Mouse (Mus musculus): ENCODE results near the gene Olfr1043. TPM values are rescaled to one million over a fixed set of nuclear protein-coding genes. Genes with fewer than 3 reads are reported as not detected.

Olfr1043 gene
- polyA plus RNA-seq, 1 experiment: not detected

Other genes with a start within 250 kb of the Olfr1043 start
- gene Olfr1026, start 246.0 kb downstream of the Olfr1043 start, polyA plus RNA-seq (2012; fragmentation: generic; extraction: Trizol): not detected
- gene Olfr1028, start 217.1 kb downstream of the Olfr1043 start, polyA plus RNA-seq (2012; fragmentation: generic; extraction: Trizol): not detected
- gene Olfr1029, start 193.6 kb downstream of the Olfr1043 start, polyA plus RNA-seq (2012; fragmentation: generic; extraction: Trizol): not detected
- not detected for gene Olfr1030, start 188.2 kb downstream of the Olfr1043 start, polyA plus RNA-seq (2012; fragmentation: generic; extraction: Trizol)
- gene Olfr1031, start 177.2 kb downstream of the Olfr1043 start, polyA plus RNA-seq (2012; fragmentation: generic; extraction: Trizol): not detected
- gene Olfr1032, start 162.0 kb downstream of the Olfr1043 start, polyA plus RNA-seq (2012; fragmentation: generic; extraction: Trizol): not detected
- not detected for gene Olfr1033, start 146.9 kb downstream of the Olfr1043 start, polyA plus RNA-seq (2012; fragmentation: generic; extraction: Trizol)
- not detected for gene Olfr1034, start 121.7 kb downstream of the Olfr1043 start, polyA plus RNA-seq (2012; fragmentation: generic; extraction: Trizol)
- gene Olfr1036, start 93.5 kb downstream of the Olfr1043 start, polyA plus RNA-seq (2012; fragmentation: generic; extraction: Trizol): not detected
- not detected for gene Olfr1037, start 80.1 kb downstream of the Olfr1043 start, polyA plus RNA-seq (2012; fragmentation: generic; extraction: Trizol)
- not detected for gene Olfr1039, start 31.6 kb downstream of the Olfr1043 start, polyA plus RNA-seq (2012; fragmentation: generic; extraction: Trizol)
- gene Olfr1040, start 20.8 kb downstream of the Olfr1043 start, polyA plus RNA-seq (2012; fragmentation: generic; extraction: Trizol): not detected
- not detected for gene Olfr1042, start 5.7 kb downstream of the Olfr1043 start, polyA plus RNA-seq (2012; fragmentation: generic; extraction: Trizol)
- not detected for gene Olfr1044, start 10.3 kb upstream of the Olfr1043 start, polyA plus RNA-seq (2012; fragmentation: generic; extraction: Trizol)
- gene Olfr52, start 18.2 kb upstream of the Olfr1043 start, polyA plus RNA-seq (2012; fragmentation: generic; extraction: Trizol): not detected
- gene Olfr1045, start 35.5 kb upstream of the Olfr1043 start, polyA plus RNA-seq (2012; fragmentation: generic; extraction: Trizol): not detected
- not detected for gene Olfr1046, start 51.8 kb upstream of the Olfr1043 start, polyA plus RNA-seq (2012; fragmentation: generic; extraction: Trizol)
- gene Olfr1047, start 63.9 kb upstream of the Olfr1043 start, polyA plus RNA-seq (2012; fragmentation: generic; extraction: Trizol): not detected
- gene Olfr1048, start 72.8 kb upstream of the Olfr1043 start, polyA plus RNA-seq (2012; fragmentation: generic; extraction: Trizol): not detected
- gene Olfr1049, start 90.8 kb upstream of the Olfr1043 start, polyA plus RNA-seq (2012; fragmentation: generic; extraction: Trizol): not detected
- not detected for gene Olfr1051, start 111.6 kb upstream of the Olfr1043 start, polyA plus RNA-seq (2012; fragmentation: generic; extraction: Trizol)
- not detected for gene Olfr1052, start 124.9 kb upstream of the Olfr1043 start, polyA plus RNA-seq (2012; fragmentation: generic; extraction: Trizol)
- gene Olfr1053, start 147.8 kb upstream of the Olfr1043 start, polyA plus RNA-seq (2012; fragmentation: generic; extraction: Trizol): not detected
- gene Olfr1054, start 167.9 kb upstream of the Olfr1043 start, polyA plus RNA-seq (2012; fragmentation: generic; extraction: Trizol): not detected
- gene Olfr1055, start 182.8 kb upstream of the Olfr1043 start, polyA plus RNA-seq (2012; fragmentation: generic; extraction: Trizol): not detected
- gene Olfr1056, start 194.9 kb upstream of the Olfr1043 start, polyA plus RNA-seq (2012; fragmentation: generic; extraction: Trizol): not detected
- gene Olfr1057, start 210.9 kb upstream of the Olfr1043 start, polyA plus RNA-seq (2012; fragmentation: generic; extraction: Trizol): not detected
- not detected for gene Olfr1058, start 221.0 kb upstream of the Olfr1043 start, polyA plus RNA-seq (2012; fragmentation: generic; extraction: Trizol)
- gene Olfr1061, start 246.5 kb upstream of the Olfr1043 start, polyA plus RNA-seq (2012; fragmentation: generic; extraction: Trizol): not detected